Mouse (Mus musculus) gastrocnemius, postnatal 4 days (tissue): ENCODE data around the gene Kif3b. TPM values are rescaled to one million over a fixed set of nuclear protein-coding genes. Genes with fewer than 3 reads are reported as not detected.

Experiments
- DNase-seq, 2 experiments: peaks; one replicate each; pipeline ENCODE4 v3.0.0; 2021 to 2022; ENCODE audit warnings: low spot score in 2 of 2, mixed read lengths in 2 of 2
- total RNA-seq, 2 experiments: library from RNA; stranded (reverse); gene quantifications; 2 replicates each; pipeline ENCODE4 v1.2.3; 2021

Gene Kif3b
- total RNA-seq, 2 experiments from 2014 or later: 8.9 to 9.1 TPM

DNA sequence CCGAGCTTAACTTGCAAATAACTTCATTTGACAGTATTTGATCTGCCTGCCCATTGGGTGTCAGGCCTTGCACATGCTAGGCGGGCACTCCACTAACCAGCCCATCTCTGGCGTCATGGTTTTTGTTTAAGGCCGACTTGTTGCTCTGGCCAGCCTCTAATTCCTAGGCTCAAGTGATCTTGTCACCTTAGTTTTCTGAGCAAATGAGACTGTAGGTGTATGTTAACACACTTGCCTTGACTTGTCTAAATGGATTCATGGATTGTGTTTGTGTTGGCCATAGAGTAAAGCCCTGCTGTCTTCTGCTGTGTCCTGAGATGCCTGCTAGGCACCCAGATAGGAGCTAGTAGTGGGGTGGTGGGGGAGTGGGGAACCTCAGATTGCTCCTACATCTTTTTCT, 4.0 kb downstream of the Kif3b start:
- DNase-seq: no peak

DNA sequence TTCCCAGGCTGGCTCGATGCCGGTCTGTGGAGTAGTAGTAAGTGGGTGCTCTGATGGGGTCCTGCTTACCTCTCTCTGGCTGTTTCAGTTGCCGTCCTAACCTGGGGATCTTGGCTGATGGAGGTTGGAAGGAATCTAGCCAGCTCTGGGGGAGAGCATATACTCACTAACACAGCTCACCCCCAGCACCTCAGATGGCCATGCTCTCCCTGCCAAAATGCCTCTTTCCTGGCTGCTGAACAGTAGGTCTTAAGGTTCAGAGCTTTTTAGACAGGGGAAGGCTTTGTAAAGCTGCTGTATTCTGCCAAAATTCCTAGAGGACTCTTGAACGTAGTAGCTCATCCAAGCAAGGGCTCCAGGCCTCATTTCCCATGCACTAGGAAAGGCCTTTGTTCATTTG, 6.6 kb downstream of the Kif3b start:
- no peak for DNase-seq

DNA sequence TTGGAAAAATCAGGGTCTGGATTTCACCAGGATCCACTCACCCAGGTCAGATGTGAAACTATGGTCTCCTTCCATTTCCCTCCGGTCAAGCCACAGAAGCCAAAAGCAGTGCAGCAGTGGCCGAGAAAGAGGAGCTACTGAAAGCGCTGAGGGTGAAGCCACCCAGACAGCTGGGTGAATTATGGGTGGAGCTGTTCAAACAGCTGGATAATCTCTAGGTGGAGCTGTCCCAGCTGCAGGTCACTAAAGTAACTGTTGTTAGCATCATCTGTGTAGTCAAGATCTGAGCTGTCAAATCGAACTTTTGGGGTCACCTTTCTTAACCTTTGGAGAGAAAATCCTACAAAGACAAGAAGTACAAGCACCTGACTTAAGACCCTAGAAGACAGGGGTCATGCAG, 7.2 kb downstream of the Kif3b start:
- DNase-seq: no peak

DNA sequence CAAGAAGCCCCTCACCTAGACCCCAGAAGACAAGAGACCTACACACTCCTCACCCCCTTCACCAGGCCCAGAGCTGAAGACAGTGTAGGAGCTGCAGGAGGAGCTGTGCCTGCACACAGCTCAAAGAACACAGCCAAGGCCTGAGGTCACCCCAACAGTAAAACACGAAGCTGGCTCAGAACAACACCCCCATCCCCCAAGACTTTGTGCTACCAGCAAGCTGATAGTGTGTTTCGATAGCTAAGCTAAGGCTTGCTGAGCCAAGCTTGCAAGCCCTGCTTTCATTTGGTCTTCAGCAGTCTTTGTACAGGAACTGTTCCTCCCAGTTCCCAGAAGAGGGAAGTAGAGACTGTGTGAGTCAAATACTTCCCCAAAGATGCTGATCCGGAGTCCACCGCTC, 7.7 kb downstream of the Kif3b start:
- no peak for DNase-seq

DNA sequence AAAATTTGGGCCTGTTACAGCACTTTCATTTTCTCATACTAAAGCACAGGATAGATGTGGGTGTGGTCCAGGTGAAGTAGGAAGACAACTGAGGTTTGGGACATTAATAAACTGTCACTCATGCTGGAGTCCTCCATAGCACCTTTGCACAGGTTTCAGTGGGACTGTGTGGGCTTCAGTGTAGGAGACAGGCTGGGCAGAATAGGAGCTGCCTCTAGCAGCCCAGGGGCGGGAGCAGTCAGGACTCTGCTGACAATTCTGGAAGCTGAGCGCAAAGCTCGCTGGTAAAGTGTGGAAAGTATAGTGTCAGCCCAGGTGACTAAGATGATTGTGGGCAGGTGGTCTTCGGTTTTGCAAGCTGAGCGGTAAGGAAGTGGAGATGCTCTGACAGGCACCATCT, 9.9 kb downstream of the Kif3b start:
- no peak for DNase-seq

DNA sequence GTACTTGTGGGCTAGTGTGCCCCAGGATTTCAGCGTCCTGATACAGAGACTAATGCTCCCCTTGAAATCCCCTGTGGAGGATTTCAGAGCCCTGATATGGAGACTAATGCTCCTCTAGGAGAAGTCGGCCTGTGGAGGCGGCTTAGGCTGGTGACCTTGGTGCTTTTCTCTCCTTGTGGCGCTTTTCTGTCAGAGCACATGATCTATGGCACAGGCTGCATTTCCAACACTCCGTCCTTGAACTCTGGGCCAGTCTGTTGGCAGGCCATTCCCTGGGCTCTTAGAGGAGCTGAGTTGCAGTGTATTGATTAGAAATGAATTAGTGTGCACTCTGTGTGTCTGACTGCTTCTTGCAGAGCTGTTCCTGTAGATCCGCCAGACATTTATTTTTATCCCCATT, 14.0 kb downstream of the Kif3b start:
- no peak for DNase-seq

DNA sequence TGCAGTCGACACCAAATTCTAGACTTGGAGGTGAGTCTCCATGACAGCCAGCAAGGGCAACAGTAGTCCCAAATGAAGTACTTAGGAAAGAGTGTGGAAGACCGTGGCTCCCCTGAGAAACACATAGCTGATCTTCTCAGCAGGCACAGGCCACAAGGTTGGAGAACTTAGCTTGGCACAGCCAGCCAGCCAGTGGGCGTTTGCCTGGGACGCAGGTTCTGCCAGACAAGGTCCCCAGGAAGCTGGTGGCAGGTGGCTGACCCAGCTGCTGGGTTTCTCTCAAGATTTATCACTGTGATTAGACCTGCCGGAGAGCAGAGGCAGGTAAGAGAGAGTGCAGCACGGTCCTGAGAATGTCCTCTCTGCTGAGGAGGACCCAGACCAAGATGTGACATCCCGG, 17.4 kb downstream of the Kif3b start:
- DNase-seq: no peak

DNA sequence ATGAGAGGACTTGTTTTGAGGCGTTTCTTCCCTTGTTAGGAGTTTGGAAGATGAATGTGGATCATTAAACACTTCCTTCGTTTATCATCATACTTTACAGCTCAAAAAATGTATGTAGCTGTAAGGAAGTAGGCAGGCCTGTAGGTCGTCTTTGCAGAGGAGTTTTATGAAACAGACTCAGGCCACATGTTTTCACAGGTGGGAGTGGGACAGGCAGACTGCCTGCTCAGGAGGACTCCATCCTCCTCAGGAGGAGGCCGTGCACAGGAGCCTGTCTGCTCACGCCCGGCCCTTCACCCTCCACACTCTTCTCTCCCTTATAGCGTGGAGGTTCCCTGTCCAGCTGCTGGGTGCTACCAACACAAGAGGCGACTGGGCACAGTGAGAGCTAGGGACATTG, 17.9 kb downstream of the Kif3b start:
- DNase-seq: no peak

DNA sequence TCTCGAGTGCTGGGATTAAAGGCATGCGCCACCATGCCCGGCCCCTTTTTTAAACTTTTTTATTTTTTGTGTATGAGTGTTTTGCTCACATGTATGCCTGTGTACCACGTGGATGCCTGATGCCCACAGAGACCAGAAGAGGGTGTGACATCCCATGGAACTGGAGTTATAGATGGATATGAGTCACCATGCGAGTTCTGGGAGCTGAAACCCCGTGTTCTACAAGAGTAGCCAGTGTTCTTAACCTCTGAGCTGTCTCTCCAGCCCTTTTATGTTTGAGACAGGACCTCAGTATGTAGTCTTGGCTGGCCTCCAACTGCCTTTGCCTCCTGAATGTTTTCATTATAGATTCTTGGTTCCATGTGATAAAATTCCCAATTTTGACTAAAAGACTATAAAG, 19.0 kb downstream of the Kif3b start:
- DNase-seq: no peak

DNA sequence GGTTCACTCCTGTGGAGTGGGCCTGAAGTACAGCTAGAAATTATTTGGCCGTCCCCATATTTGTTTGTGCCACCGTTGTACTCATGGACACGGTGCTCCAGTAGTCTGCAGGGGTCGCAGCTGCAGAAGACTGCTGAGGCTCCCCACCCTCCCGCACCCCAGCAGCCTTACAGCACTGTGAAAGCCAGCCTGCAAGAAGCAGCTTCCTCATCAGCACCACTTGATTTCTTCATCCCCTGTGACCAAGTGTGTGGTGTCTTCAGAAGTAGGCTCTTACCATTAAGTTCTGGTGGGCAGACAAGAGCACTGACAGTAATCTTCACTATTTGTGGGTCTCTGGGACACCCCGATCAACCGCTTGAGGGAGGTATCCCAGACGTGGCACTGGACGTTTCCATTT, 21.7 kb downstream of the Kif3b start:
- no peak for DNase-seq

DNA sequence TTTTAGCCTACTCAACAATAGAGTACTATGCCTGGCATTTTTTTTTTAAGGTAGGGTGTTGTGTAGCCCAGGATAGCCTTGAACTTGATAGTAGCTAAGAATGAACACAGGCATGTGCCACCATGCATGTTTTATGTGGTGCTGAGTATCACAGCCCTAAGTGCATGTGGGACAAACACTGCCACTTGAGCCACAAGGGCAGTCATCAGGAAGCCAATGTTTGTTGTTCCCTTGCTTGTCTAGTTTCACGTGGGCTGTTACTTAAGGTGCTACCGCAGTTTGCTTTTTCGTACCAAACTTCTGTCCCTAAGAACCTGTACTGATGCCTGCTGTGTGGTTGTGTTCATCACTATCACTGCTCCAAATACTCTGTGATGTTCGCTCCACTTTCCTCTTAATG, 27.2 kb downstream of the Kif3b start:
- DNase-seq: no peak

DNA sequence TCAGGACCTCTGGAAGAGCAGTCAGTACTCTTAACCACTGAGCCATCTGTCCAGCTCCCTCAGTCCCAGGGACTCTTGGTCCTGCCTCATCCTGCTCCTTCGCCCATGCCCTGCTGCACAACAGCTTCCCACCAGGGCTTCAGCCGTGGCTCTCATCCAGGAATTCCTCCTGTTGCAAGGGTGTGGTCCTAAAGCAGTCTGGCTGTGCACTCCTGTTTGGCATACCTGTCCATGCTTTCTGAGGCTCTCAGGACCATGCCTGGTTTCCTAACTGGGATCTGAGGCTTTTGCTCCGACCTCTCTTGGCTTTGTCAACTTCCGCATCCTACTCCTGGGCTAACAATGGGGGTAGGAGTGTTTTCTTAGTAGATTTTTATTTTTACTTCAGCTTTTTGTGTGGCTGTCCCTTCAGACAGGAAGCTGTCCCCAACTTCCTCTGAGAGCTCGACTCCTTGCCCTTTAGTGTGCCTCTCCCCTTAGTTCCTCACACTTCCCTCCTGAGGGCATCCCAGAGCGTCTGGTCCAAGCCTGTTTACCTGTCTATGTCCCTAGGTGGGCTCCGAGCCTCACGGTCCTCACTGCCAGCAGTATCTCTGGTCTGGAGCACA, 27.9 kb downstream of the Kif3b start:
- DNase-seq: no peak

DNA sequence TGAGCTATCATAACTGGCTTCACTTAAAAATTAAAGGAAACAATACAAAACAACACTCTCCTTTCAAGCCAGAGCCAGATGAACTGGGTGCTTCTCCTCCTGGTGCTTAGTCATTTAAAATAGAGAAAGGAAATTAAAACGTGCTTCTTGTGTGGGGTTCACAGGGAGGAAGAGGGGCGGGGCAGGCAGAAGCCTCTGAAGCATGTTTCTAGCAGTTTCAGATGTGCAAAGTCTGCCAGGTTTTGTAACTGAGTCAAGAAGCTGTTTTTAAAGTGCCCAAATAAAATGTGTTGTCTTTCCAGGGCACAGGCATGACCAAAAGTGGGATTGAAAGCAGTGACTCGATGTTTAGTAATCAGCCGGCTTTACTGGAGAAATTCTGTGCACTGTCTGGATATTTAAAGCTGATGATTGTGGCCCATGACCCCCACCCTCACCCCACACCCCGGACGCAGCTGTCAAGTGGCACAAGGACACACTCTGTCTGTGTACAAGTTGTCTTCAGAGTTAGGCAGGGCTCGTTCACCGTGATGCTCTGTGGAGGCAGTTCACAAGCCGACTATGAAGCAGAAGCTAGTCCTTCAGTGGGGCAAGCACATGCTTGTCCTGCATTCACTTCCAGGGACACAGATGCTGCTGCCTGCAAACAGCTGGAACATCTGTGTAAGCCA, 34.6 kb downstream of the Kif3b start:
- no peak for DNase-seq

DNA sequence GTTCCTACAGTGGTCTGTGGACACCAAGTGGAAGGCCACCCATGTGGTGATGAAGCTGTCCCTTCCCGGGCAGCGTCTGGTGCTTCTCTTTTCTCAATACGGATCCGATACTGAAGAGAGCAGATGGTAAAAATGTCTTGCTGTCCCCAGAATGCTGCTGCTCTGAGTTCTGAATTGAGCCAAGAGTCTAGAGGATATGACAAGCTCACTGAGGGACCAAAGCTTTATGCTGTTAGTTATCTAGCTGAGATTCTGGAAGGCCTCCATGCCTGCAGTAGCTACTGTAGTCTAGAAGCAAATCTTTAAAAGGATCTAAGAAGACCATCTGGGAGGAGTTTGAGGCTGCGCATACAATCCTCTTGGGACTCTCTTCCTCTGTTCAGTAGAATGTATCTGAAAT, 41.1 kb downstream of the Kif3b start:
- no peak for DNase-seq

DNA sequence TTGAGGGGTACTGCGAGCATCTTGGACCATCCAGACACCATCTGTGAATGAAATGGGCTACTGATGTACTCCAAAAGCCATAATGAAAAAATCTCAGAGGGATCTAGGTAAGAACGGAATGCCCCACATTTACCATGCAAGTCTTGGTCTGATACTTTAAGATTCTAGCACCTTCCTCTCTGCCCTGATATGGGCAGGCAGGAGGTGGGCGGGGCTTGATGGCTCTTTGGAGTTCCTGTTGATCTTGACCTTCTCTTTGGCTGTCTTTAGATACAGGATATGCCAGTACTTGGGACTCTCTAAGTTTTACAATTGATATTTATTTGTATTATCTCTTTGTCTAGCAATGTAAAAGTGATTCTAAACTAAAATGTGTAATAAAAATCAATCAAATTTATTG, 41.8 kb downstream of the Kif3b start:
- DNase-seq: no peak

DNA sequence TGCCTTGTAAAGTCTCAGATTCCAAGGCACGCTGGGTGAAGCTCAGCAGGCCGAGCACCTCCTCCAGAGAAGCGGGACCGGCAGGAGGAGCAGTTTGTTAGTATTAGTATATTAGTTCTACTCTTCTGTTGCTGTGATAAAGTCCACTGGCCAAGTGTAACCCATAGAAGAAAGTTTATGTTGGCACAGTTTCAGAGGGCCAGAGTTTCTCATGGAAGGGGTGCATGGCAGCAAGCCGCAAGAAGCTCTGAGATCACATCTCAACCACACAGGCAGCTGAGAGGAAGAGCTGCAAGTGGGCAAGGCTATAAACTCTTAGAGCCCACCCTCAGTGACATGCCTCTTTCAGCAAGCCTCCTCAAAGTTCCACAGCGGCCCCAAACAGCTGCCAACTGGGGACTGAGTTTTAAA, 42.6 kb downstream of the Kif3b start:
- no peak for DNase-seq

DNA sequence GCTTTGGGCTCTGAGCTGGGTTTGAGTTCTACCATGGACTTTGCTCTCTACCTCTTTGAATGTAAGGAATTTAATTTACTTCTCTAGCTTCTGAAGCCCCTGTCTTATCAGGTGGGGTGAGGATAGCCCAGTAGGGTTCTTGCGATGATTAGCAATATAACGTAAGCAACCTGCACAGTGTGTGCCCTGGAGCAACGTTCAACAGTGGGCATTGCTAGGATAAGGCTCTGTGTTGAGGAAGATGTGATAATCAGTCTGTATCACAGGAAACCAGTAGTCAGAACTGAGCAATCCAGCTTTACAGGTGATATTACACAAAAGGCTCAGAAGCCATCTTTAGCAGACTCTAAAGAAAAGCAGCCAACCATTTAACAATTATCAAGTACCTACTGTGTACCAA, 43.1 kb downstream of the Kif3b start:
- no peak for DNase-seq

DNA sequence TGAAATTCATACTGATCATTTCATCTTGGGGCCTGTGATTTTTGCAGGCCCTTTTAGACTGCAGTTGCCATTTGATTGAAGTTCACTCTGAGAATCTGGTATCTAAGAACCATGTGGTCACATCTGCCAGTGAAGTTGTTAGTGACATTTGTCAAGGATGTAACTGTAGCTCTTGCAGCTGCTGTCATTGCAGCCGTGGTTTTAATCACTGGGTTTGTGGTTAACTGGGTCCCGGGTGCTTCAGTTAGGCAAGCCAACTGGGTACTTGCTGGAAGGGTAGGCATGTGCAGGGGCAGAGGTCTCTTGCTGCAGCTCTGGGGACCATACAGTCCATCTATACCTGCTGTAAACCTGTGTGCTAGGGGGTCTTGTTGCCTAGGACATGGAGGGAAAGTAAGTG, 44.9 kb downstream of the Kif3b start:
- no peak for DNase-seq

DNA sequence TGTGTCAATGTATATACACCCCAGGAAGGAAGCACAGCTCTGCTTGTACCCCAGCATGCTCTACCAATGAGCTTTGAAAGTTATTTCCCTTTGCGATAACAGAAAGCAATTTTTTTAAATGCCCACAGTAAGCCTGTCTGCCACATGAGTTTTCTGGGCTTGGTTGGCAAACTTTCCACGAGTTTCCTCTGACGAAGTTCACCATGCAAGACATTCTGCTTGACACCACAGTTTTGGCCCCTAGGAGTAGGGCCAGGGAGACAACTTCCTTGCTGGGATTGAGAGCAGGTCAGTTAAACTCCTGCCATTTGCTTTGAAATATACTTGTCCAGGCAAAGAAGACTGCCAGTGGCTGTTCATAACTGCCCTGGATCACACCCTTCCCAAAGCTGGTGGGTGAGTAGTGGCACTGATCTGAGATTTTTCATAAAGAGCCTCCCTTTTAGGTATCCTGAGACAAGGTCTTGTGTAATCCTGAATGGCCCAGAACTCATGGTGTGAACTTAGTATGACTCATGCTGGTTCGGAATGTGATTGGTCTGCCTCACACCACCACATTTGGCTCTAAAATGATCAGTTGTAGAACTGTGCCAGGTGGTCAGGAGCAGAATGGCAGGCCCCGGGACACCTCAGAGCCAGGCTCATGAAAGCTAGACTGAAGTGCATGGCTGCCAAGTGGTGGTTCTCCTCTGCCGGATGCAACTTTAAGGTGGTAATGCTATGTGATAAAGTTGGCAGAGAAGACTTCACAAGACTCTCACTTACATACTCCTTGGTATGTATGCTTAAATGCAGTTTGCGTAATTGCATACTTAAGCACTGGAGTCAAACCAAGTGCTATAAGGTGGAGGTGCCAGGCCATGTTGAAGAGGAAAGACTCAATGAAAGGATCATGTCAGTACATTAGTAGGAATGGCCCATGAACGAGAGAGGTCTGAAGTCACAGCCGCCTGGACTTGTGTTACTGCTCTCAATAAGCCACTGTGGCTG, 47.4 kb downstream of the Kif3b start:
- DNase-seq: no peak

DNA sequence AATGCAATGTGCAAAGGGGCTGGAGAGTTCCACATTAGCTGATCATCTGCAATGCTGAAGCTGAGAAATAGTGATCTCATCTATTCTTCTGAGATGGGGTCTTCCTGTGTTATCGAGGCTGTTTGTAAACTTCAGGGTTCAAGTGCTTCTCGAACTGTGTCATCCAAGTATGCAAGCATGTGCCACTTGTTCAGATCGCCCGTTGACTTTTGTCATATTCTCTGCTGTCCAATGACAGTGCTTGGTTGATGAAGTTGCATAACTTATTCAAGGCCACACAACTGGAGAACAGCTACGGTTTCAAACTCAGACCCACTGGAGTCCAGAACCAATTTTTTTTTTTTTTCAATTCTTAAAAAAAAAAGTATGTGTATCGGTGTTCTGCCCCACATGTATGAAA, 51.0 kb downstream of the Kif3b start:
- no peak for DNase-seq

DNA sequence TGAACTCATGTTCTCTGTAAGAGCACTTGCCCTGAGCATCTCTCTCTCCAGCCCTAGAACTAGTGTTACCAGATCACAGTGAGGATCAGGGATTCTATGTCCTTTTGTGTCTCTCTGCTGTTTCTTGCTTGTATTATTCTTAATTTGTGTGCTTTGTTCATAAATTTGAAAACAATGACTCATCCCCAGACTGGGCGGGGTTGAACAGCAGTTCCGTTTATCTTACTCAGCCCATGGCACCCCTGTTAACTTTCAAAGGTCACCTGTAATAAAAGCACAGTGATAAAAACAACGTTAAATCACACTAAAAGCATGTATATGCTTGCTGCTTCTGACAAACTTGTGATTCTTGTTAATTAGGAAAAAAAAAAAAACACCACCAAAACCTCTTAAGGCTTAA, 51.4 kb downstream of the Kif3b start:
- DNase-seq: no peak

DNA sequence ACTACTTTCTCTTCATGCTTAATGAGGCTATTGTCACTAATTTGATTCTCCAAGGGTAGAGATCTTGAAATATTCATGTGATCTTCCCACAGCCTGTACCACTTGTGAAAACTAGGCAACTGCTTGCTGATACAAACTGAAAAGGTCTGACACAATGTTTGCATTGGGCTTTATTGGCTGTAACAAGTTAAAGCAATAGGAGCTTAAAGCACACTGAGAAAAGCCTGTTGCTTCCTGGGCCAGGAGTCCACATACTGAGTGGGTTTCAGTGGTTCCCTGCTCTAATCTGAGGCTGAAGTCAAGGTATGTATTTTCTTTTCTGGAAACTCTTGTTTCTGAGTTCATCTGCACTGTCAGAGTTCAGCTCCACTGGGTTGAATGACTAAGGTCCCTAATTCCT, 52.0 kb downstream of the Kif3b start:
- DNase-seq: no peak
